Mouse (Mus musculus) fat pad, adult 2 months (tissue): ENCODE results near the gene Cdc6.

Source experiments
- DNase-seq: peaks from one replicate; pipeline ENCODE4 v3.0.0-alpha.2; 2011; ENCODE audit warnings: low read depth, low spot score; ENCODE audit errors: extremely low read depth

The Cdc6 gene

GRCm38 (mm10) chr11:98907437-98908173 is at the start of gene Cdc6:
Gene Cdc6, plus strand, starts transcription at chr11:98907801.
- peak; percentile 65 for DNase-seq

- no peak for DNase-seq
Measured at GRCm38 (mm10) chr11:98858759-98859731, 48.6 kb upstream of the Cdc6 start.

- no peak for DNase-seq
Measured at GRCm38 (mm10) chr11:98863028-98863750, 44.4 kb upstream of the Cdc6 start, which contains the start of gene Wipf2. Gene Wipf2, plus strand, starts transcription at chr11:98863638.

- no peak for DNase-seq
Measured at GRCm38 (mm10) chr11:98863751-98864429, 43.7 kb upstream of the Cdc6 start.

GRCm38 (mm10) chr11:98867293-98867692 is 40.3 kb upstream of the Cdc6 start:
- DNase-seq = no peak

GRCm38 (mm10) chr11:98869906-98870305 is 37.7 kb upstream of the Cdc6 start:
- peak; percentile 82 for DNase-seq

GRCm38 (mm10) chr11:98870791-98871190 is 36.8 kb upstream of the Cdc6 start:
- no peak for DNase-seq

GRCm38 (mm10) chr11:98871416-98871815 is 36.2 kb upstream of the Cdc6 start:
- no peak for DNase-seq

GRCm38 (mm10) chr11:98872040-98872439 is 35.6 kb upstream of the Cdc6 start:
- no peak for DNase-seq

GRCm38 (mm10) chr11:98873900-98874299 is 33.7 kb upstream of the Cdc6 start:
- no peak for DNase-seq

GRCm38 (mm10) chr11:98877001-98877400 is 30.6 kb upstream of the Cdc6 start:
- no peak for DNase-seq

- DNase-seq = no peak
Measured at GRCm38 (mm10) chr11:98887703-98888102, 19.9 kb upstream of the Cdc6 start.

GRCm38 (mm10) chr11:98889077-98889476 is 18.5 kb upstream of the Cdc6 start:
- DNase-seq = no peak

GRCm38 (mm10) chr11:98889977-98890376 is 17.6 kb upstream of the Cdc6 start:
- no peak for DNase-seq

GRCm38 (mm10) chr11:98892426-98892825 is 15.2 kb upstream of the Cdc6 start:
- no peak for DNase-seq

GRCm38 (mm10) chr11:98900529-98901125 is 7.0 kb upstream of the Cdc6 start:
- no peak for DNase-seq

GRCm38 (mm10) chr11:98902621-98903245 is 4.9 kb upstream of the Cdc6 start:
- DNase-seq = no peak

GRCm38 (mm10) chr11:98904577-98904976 is 3.0 kb upstream of the Cdc6 start:
- no peak for DNase-seq

GRCm38 (mm10) chr11:98905033-98905432 is 2.6 kb upstream of the Cdc6 start:
- DNase-seq = no peak

GRCm38 (mm10) chr11:98905583-98905982 is 2.0 kb upstream of the Cdc6 start:
- DNase-seq = no peak
